Mouse (Mus musculus): ENCODE data around the gene Lrmda.

DNA sequence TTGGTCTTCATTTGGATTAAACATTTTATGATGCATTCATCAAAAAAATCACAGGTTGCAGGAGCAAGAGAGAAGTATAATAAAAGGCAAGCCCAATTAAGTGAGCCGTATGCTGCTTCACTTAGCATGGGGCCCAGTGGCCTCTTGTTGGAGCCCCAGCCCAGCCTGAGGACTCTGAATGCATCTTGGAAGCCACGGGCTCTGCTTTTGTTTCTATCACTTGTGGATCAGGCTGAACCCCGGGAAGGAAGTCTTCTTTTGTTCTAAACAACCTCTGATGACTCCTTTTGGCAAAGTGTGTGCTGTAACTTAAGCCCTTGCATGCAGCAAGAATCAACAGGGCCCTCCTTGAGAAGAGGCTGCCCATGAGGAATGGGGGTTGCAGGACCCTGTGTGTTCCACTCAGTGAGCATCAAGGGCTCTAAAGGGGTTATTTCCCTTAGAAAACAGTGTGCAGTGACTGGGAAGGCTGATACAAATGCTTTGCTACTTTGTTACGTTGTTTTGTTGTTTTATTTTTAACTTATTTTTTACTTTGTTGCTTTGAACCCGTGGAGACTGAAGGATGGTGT lies 789.2 kb downstream of the Lrmda start:
- TF ChIP-seq POLR2A (IDR thresholded peaks at IDR 0.05; ENCODE audit: extremely low read depth, insufficient read depth, low read length) (no peak), CTCF (IDR thresholded peaks at IDR 0.05; ENCODE audit: low read depth, low read length) (no peak)

All from liver, adult 2 months (tissue).